Mouse (Mus musculus): ENCODE measurements around the gene Gm3646.

The Gm3646 gene

DNA sequence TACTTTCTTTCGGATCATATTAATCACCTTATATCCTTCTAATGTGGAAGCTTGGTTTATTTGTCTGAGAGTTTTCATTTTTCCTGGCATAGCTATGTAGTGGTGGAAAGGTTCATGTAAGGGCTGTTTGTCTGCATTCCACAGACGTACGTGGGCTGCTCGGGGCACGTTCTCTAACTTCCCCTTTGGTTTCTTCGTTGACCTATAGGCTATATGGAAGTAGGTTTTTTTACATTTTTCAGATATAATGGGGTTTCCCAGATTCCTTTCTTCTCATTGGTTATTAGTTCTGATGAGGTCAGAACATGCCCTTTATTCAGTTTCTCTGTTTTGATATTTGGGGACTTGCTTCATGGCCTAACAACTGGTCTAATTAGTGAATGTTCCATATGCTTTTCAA is 23.3 kb downstream of the Gm3646 start:
- intact Hi-C loops (cut with DNase I): no loop called here

DNA sequence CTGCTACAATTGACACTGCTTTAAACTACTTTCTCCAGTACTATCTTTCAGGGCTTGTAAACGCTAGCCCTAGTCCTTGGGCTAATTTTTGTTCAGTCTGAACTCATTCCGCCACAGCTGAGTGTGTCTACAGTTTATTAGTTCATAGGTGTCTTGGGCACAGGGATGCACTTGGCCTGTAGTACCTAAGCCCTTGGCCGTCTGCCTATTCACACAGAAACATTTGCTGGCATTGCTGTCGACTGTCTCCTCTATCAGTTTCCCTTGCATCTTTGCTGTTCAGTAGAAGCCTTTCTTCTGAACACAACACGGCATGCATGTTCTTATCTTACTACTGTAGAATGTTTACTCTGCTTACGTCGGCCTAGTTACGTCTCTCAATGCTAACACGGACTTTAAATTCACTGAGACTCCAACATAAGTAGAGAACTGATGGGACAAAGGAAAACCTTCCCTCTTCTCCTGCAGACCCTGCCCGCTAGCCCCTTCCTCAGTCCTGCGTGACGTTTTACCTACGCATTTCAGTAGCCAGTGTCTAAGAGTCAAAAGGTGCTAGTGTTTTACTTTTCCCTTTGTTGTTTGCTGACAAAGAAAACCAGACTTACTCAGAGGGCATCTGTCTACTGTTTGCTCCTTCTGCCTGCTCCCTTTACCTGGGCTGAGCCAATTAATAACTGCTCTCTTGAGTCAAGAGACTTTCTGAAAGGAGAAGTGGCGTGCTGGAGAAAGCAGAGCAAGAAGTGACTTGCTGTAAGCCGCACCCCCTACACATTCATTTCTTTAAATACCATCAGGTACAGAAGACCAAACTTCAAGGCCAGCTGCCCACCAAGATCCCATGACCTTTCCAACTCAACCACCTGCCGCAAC is 25.8 kb downstream of the Gm3646 start:
- intact Hi-C loops (cut with DNase I): no loop called here

DNA sequence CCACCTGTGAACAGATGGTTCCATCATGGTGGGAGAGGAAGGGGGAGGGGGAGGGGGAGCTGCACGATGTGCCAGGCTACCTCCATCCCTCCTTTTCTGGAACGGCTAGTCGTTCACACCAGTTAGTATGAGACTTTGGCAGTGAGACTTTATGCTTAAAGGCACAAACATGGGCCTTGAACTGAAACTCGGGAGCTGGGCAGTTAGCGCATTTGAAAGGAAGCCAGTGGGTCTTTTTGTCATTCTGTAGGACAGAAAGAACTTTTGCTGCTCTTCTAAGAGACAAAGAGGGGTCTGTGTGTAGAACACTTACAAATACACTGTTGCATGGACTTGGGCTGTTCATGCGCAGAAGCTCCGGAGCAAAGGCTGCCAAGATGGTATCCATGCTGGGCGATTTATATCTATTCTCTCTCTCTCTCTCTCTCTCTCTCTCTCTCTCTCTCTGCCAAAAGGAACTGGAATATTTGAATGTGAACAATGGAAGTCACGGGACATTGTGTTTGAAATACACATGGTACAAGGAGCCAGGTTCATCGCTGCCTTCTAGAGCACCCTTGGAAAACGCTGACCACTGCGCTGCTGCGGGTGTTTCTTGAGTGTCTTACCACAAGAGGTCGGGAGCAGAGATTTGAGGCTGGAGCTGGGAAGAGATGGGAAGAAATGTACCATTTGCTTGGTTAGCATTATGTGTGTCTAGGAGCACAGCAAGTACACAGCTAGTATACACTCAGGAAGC is 31.0 kb downstream of the Gm3646 start:
- intact Hi-C loops (cut with DNase I): no loop called here

DNA sequence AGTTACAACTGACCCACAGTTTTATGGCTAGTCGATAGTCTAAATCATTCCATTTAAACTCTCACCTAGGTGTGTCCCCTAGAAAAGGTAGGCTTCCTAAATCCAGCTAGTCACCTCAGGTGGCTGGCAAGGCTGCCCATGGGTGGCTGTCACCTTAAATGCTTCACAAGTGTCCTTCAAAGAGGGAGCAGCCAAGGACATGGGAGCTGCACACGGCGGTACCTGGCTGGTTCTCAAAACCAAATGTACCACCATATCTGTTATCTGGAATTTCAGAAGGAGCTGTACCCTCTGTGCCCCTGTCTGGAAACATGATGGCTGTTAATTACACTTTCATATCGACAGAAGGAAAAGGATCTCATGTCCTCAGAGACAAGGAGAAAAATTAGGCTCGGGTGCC is 31.6 kb downstream of the Gm3646 start:
- intact Hi-C loops (cut with DNase I): no loop called here

DNA sequence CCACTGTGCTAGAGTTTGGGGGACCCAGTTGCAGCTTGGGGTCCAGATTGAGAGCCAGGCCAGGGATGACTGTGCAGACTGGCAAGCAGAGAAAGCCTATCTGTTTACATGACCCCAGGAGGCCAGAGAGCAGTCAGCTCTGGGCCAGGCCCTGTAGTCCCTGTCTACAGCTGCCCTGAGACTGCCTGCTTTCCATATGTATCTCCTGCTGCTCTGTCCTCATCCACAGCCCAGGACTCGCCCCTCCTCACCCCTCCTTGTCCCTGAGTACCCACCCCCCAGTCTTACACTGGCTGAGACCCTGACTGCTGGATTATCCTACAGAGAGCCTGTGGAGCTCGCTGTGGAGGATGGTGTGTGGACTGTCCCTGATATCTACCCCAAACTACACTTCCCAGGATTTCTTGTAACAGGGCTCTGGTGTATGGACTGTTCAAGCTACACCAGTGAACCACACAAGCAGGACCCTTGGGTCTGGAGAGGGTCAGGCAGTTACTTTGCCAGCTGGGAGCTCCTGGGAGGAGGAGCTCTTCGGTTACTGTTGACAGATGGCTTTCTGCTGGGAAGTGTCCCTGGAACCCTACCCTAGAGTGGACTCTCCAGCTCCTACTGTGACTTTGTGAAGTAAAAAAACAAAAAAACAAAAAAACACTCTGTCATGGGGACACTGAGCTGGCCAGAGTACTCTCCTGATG is 32.6 kb downstream of the Gm3646 start:
- intact Hi-C loops (cut with DNase I): no loop called here

DNA sequence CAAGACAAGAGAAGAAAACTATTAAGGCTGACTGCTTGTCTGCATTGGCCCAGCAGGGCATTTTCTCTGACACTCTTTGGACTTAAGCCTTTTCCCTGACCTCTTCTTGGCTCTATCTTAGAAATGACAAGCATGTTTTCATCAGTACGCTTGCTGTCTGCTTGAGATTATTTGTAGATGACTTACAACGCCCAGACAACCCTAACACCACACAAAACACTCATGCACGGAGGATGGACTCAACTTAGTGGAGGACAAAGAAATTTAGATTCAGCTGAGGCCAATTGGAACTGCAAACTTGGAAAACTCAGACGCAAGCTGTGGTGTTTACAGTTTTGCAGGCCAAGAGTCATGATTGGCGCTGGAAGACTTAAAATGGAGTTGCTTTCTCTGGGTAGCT is 34.7 kb downstream of the Gm3646 start:
- intact Hi-C loops (cut with DNase I): no loop called here

DNA sequence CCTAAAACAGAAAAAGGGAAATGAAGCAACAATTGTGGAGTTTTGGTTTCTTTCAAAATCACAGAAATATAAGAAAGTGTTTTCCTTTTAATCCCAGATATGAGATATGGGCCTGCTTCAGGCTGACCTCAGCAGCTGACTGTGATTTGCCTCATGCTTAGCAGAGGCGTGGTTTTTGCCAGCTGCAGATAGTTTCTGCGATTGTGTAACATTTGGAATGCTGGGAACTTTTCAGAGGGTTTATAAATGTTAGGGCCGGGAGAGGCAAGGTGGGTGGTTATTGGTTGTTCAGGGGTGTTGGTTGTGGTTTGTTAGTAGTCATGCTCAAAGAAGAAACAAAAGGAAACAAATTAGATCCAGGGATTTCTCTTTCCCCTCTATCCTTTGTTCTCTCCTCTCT is 37.1 kb downstream of the Gm3646 start:
- intact Hi-C loops (cut with DNase I): no loop called here

DNA sequence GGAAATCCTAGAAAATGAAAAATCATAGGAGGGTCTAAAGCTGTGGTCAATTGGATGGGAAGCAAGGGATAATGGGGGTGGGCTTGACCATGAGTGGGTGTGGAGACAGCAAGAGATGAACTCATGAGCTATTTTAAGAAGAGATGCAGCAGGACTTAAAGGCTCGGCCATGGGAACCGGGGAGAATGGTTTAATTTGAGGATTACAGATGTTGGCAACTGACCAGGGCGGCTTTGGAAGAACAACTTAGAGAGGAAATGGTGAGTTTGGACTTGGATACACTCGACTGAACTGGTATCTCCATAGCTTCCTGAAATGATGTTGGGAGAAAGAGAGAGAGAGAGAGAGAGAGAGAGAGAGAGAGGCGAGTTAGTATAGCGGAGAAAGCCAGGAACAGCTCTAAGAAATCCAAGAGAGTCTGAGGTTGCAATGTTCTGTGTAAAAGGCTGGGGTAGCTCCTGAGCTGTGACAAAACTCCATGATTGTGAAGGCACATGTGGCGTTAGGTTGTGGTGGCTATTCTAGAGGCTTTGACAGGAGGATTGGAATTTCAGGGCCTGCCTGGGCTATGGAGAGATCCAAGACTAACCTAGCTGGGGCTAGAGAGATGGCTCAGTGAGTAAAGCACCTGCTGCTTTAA is 39.2 kb downstream of the Gm3646 start:
- intact Hi-C loops (cut with DNase I): no loop called here

DNA sequence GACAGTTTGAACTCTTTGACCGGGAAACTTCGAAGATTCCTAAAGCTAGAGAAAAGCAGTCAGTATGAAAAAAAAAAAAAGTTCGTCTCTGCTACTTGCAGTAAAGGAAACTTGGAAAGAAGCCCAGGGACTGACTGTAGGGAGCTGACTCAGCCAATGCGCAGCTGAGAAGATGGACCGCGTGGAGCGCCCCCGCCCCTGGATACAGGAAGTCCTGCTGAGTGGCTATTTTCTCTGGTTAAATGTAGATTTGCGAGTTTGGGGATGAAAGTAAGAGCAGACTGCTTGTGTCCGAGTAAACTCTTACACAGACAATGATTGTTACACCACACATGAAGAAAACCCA is 43.1 kb downstream of the Gm3646 start:
- intact Hi-C loops (cut with DNase I): loop anchor here (5.0 kb wide), 2 partner anchors 75 to 140 kb away; partner anchors contain the start of gene Map4k4

DNA sequence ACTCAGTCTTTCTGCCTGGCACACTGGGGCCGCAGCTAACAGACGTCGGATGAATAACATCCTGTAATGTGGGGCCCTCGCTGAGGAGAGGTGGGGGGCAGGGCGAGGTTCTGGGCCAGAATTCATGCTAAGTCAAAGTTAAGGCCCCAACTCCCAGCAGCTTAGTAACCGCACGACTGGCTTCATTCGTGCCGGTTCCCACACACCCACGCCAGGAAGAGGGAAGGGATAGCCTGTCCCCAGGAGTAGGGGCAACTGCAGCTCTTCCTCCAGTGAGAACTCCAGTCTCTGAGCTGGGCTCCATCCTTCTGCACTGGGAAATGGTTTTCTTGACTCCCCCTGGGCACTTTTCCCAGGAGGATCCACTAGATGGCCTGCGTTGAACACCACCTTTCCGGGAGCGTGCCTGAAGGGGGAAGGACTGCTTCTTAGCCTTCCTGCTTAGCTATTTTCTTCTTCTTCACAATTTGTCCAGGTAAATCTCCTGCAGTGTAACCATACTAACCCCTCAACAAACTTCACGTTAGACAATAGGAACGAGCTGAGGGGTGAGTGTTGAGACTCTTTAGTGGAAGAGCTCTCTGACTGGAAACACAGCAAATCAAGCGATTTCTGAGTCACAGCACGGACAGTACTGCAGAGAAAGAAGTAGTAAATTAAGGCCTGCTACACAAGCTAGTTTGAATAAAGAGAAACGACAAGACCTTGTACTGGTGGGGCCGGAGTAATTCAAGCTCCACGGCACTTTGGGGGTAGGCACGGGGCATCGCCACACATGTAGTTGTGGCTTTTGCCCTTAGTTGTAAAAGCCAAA is 43.7 kb downstream of the Gm3646 start:
- intact Hi-C loops (cut with DNase I): loop anchor here (2.0 to 5.0 kb wide), 3 partner anchors 74 to 175 kb away; partner anchors contain the start of gene Map4k4

DNA sequence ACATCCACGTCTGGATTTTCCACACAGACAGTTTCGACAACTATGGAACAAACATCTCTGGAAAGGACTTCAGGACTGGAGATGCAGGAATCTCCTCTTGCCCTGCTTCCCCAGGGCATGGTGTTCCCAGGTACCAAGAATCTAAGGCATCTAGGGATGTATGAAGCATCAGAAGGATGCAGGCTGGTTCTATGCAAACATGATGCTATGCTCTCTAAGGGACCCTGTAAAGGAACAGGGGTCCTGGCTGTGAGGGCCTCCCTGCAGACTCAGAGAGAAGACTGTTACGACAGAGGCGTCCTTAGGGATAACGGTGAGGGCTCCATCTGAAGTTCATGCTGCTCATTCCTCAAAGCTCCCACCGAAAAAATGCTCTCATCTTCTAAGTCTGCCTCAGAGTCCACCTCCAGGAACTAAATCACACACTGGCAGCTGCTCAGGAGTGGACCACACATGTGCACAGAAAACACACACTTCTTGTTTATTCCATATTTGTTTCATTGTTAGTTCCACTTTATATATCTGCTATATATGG is 44.9 kb downstream of the Gm3646 start:
- intact Hi-C loops (cut with DNase I): loop anchor here (2.0 to 5.0 kb wide), 3 partner anchors 73 to 177 kb away; partner anchors contain the start of gene Map4k4

DNA sequence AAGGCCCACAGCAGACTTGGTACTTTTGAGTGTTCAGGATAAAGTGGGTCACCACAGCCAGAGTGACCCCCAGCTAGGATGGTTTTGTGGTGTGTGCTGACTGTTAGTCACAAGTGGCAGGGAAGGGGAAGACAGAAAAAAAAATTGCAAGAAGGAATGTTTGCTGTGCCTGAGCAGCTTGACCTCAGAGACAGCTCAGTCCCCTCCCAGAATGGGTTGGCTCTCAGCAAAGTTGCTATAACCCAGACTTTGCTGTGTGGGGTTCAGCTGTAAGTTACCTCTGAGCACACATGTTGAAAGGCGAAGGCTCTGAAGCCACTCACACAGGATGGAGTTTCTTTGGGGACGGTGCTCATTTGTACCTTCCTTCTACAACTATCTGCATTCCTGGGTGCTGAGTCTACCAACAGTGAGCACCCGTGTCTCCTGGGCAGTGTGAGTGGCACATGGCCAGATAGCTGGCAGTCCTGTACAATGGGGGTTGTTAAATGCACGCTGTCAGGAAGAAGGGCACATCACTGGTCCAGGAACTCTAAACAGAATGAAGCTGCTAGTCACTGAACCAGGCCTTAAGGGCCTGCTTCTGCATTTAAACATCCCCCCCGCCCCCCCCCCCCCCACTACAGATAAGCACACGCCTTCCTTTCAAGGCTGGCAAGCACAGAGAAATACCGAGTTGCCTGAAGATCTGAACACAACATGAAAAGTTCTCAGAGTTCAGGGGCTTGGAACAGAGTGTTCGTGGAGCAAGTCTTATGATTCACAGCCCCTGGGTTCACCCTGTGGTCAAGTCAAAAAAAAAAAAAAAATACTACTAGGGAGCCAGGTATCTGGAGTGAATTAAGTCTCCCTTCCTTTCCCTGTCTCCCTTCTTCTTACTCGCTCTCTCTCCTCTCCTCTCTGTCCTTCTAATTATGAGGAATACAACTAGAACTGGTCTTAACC is 45.6 kb downstream of the Gm3646 start:
- intact Hi-C loops (cut with DNase I): loop anchor here (2.0 to 5.0 kb wide), 3 partner anchors 72 to 177 kb away; partner anchors contain the start of gene Map4k4

DNA sequence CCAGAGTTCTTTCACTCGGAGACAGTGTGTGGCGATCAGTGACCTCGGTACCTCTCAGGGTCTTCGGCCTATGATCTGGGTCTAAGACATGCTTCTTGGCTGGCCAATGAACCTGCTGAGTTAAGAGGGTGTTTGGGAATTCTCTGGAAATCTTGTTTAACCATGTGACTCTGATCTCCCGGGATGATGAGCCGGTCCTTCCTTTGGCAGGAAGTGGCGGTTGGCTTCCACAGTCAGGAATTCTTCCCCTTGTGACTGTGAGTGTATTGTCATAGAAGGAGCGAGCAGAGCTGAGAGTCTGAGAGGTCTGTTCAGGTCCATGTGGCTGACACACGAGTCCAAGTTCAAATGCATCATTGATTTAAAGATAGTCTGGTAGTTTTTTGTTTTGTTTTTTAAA is 46.9 kb downstream of the Gm3646 start:
- intact Hi-C loops (cut with DNase I): no loop called here

DNA sequence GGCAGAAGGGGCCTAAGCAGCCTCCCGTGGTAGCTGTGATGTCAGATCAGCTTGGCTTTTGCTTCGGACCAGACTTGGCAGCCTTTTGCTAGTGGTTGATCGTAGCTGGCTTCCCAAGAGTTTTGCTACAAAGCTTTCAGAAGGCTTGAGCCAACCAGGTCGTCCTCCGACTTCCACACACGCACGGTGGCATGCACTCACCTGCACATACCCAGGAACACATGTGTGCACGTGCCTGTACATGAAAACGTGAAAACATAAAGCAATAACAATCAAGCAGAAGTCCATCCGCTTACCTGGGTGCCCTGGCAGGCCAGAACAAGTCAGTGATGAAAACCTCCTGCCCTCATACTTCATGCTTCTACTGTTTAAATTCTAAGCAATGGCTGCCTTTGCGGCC is 48.2 kb downstream of the Gm3646 start:
- intact Hi-C loops (cut with DNase I): no loop called here

DNA sequence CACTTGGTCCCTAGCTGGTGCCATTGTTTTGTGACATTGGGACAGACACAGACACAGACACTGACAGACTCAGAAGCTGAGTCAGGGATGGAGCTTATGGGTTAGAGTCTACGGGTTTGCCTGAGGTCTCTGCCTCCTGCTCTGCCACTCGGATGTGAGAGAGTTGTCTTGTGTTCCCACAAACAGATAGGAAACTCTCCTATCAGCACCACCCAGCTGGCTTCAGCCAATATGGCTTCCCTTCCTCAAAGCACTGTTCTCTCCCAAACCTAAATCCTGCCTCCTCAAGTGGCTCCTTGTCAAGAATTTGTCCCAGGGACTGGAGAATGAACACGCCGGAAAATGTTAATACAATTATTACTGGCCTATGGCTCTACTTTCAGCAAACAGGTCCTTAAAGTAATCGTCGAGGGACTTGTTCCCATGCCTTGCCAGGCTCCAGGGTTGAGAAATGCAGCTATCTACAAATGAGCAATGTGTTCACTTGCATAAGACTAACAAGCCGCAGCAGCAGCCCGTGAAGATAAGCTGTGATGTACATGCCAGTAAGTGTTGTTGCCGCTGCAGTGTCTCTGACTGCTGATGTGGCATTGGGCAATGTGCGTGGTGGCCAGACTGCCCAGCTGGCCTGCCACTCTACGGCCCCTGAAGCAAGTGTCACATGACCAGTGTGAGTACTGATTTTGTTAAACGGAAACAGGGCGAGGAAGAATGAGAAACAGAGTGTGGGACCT is 50.7 kb downstream of the Gm3646 start:
- intact Hi-C loops (cut with DNase I): no loop called here
